Mouse (Mus musculus): Measurements from ENCODE around the gene Cdk6.
"Not testable (repeated sequence)": the region's sequence is repeated elsewhere in the genome, so short reads cannot be mapped to it uniquely, and the experiment has no call there.

The Cdk6 gene

GRCm38 (mm10) chr5:3376167-3376566 is 34.9 kb downstream of the Cdk6 start:
- no peak for DNase-seq (ENCODE audit: low spot score in 2 of 2)

GRCm38 (mm10) chr5:3379252-3379651 is 38.0 kb downstream of the Cdk6 start:
- no peak for DNase-seq (ENCODE audit: low spot score in 2 of 2)

- DNase-seq (ENCODE audit: low spot score in 2 of 2), result no peak
These were observed 39.5 kb downstream of the Cdk6 start for GRCm38 (mm10) chr5:3380692-3381233.

- no peak for DNase-seq (ENCODE audit: low spot score in 2 of 2)
These were observed 40.5 kb downstream of the Cdk6 start for GRCm38 (mm10) chr5:3381795-3382194.

GRCm38 (mm10) chr5:3382343-3383040 is 41.2 kb downstream of the Cdk6 start:
- no peak for DNase-seq (ENCODE audit: low spot score in 2 of 2)

- DNase-seq (ENCODE audit: low spot score in 2 of 2), result no peak
These were observed 42.3 kb downstream of the Cdk6 start for GRCm38 (mm10) chr5:3383547-3383946.

GRCm38 (mm10) chr5:3385078-3385477 is 43.8 kb downstream of the Cdk6 start:
- DNase-seq (ENCODE audit: low spot score in 2 of 2), result no peak

GRCm38 (mm10) chr5:3386021-3386730 is 44.9 kb downstream of the Cdk6 start:
- DNase-seq (ENCODE audit: low spot score in 2 of 2), result no peak

GRCm38 (mm10) chr5:3386731-3387087 is 45.4 kb downstream of the Cdk6 start:
- no peak for DNase-seq (ENCODE audit: low spot score in 2 of 2)

- no peak for DNase-seq (ENCODE audit: low spot score in 2 of 2)
These were observed 45.9 kb downstream of the Cdk6 start for GRCm38 (mm10) chr5:3387138-3387537.

GRCm38 (mm10) chr5:3392856-3393255 is 51.6 kb downstream of the Cdk6 start:
- no peak for DNase-seq (ENCODE audit: low spot score in 2 of 2)

GRCm38 (mm10) chr5:3394145-3394544 is 52.9 kb downstream of the Cdk6 start:
- DNase-seq (ENCODE audit: low spot score in 2 of 2), result no peak

GRCm38 (mm10) chr5:3395020-3395419 is 53.7 kb downstream of the Cdk6 start:
- no peak for DNase-seq (ENCODE audit: low spot score in 2 of 2)

GRCm38 (mm10) chr5:3396214-3396613 is 54.9 kb downstream of the Cdk6 start:
- no peak for DNase-seq (ENCODE audit: low spot score in 2 of 2)

GRCm38 (mm10) chr5:3396910-3397575 is 55.8 kb downstream of the Cdk6 start:
- no peak for DNase-seq (ENCODE audit: low spot score in 2 of 2)

- no peak for DNase-seq (ENCODE audit: low spot score in 2 of 2)
These were observed 58.7 kb downstream of the Cdk6 start for GRCm38 (mm10) chr5:3399784-3400494.

- no peak for DNase-seq (ENCODE audit: low spot score in 2 of 2)
These were observed 63.8 kb downstream of the Cdk6 start for GRCm38 (mm10) chr5:3405102-3405501.

GRCm38 (mm10) chr5:3405503-3405902 is 64.2 kb downstream of the Cdk6 start:
- DNase-seq (ENCODE audit: low spot score in 2 of 2), result no peak

- DNase-seq (ENCODE audit: low spot score in 2 of 2), result no peak
These were observed 66.6 kb downstream of the Cdk6 start for GRCm38 (mm10) chr5:3407926-3408325.

GRCm38 (mm10) chr5:3418183-3418582 is 76.9 kb downstream of the Cdk6 start:
- DNase-seq (ENCODE audit: low spot score in 2 of 2), result not testable (repeated sequence)

GRCm38 (mm10) chr5:3420094-3420831 is 79.0 kb downstream of the Cdk6 start:
- peak; percentile 20 to 44 for DNase-seq (ENCODE audit: low spot score in 2 of 2)
